Mouse (Mus musculus) liver, embryonic 14.5 days (tissue): ENCODE data around the gene Prx.

Experiments used
- CTCF ChIP-seq: IDR thresholded peaks from 2 replicates; pipeline ENCODE4 v1.5.1; 2016; ENCODE audit warnings: antibody characterized with exemption, low read depth, control low read depth
- EP300 ChIP-seq: IDR thresholded peaks from 2 replicates; pipeline ENCODE4 v1.6.1; 2016; ENCODE audit warnings: antibody characterized with exemption, low read depth

DNA sequence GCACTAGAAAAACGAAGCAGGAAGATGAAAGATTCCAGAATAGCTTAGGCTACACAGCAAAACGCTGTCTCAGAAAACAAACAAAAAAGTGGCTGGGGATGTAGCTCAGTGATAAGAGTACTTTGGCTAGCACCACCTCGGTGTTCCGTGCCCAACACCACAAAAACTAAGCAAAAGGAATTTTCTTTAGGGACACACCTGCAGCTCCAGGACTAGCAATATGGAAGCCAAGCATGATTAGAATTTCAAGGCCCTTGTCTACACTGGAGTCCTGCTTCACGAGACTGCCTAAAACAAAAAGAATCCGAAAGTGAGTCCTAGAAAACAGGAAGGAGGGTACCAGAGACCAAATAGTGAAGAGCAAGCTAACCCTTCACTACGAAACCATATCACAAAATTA is 26.5 kb upstream of the Prx start:
- TF ChIP-seq EP300 (no peak), CTCF (no peak)
